Mouse (Mus musculus) ES-E14 (cell line): ENCODE measurements around the gene Pram1. TPM values are rescaled to one million over a fixed set of nuclear protein-coding genes. Genes with fewer than 3 reads are reported as not detected.
A peak's percentile ranks its signal among the peaks of the same experiment; 100 is the strongest.

Experiments
- DNase-seq: peaks from one replicate; pipeline ENCODE4 v3.0.0-alpha.2; 2013; ENCODE audit warnings: low read depth, low spot score
- H3K27ac ChIP-seq: 2 replicates; pipeline ENCODE4 v1.5.1; 2012; ENCODE audit warnings: low read depth, mild to moderate bottlenecking, low read length, moderate library complexity, mixed read lengths; ENCODE audit not compliant: poor library complexity, insufficient read depth, severe bottlenecking
- H3K36me3 ChIP-seq: 2 replicates; pipeline ENCODE4 v1.6.1; 2012; ENCODE audit warnings: mild to moderate bottlenecking, low read length, moderate library complexity, mixed read lengths; ENCODE audit not compliant: control insufficient read depth, poor library complexity, insufficient read depth, severe bottlenecking
- H3K4me1 ChIP-seq, 2 experiments: fragments of 150-350 bp in 1 of 2; sonication (generic) in 1 of 2; 2 replicates each; pipeline ENCODE4 v1.6.1; 2012; ENCODE audit warnings: low read length in 2 of 2, mild to moderate bottlenecking in 1 of 2, mixed read lengths in 1 of 2; ENCODE audit not compliant: control insufficient read depth in 2 of 2, insufficient read depth in 2 of 2, poor library complexity in 1 of 2
- H3K4me3 ChIP-seq, 2 experiments: fragments of 150-350 bp in 1 of 2; sonication (generic) in 1 of 2; 2 replicates each; pipeline ENCODE4 v1.5.1; 2012; ENCODE audit warnings: low read length in 2 of 2, low read depth in 1 of 2, mild to moderate bottlenecking in 1 of 2, mixed read lengths in 1 of 2; ENCODE audit not compliant: insufficient read depth in 1 of 2, poor library complexity in 1 of 2, severe bottlenecking in 1 of 2
- H3K9ac ChIP-seq: 2 replicates; pipeline ENCODE4 v1.6.1; 2012; ENCODE audit warnings: low read depth, mild to moderate bottlenecking, low read length, mixed read lengths; ENCODE audit not compliant: poor library complexity, insufficient read depth, severe bottlenecking
- H3K9me3 ChIP-seq: fragments of 150-350 bp; sonication (generic); 2 replicates; pipeline ENCODE4 v1.6.1; 2012; ENCODE audit warnings: low read depth, mild to moderate bottlenecking, low read length; ENCODE audit not compliant: control insufficient read depth, insufficient read depth
- CHD2 ChIP-seq: IDR thresholded peaks from 2 replicates; pipeline ENCODE4 v1.6.1; 2014; ENCODE audit warnings: mild to moderate bottlenecking, low read depth, low read length, inconsistent platforms
- HCFC1 ChIP-seq: IDR thresholded peaks from 2 replicates; pipeline ENCODE4 v1.6.1; 2012; ENCODE audit warnings: low read length, inconsistent platforms, borderline replicate concordance; ENCODE audit not compliant: insufficient read depth
- MAFK ChIP-seq: IDR thresholded peaks from 2 replicates; pipeline ENCODE4 v1.6.1; 2014; ENCODE audit warnings: mild to moderate bottlenecking, low read depth, low read length, inconsistent platforms; ENCODE audit not compliant: insufficient read depth
- ZC3H11A ChIP-seq: IDR thresholded peaks from 2 replicates; pipeline ENCODE4 v1.6.1; 2012; ENCODE audit warnings: low read depth, mild to moderate bottlenecking, inconsistent platforms, low read length, borderline replicate concordance
- ZNF384 ChIP-seq: IDR thresholded peaks from 2 replicates; pipeline ENCODE4 v1.6.1; 2012; ENCODE audit warnings: low read depth, low read length, inconsistent platforms
- in situ Hi-C, 2 experiments: fragments of 600-800 bp; cut with MboI; formaldehyde crosslinking; loops; one replicate each; pipeline ENCODE4 v1.15.1; 2025; ENCODE audit warnings: low sequenced_read_pairs in 2 of 2, inconsistent platforms in 1 of 2; ENCODE audit not compliant: unreplicated experiment in 2 of 2
- total RNA-seq: library from RNA; depleted of rRNA; stranded (reverse); fragments of 300-350 nt; gene quantifications from 2 replicates; pipeline ENCODE4 v1.2.3, GENCODE M21; 2012

The Pram1 gene
- total RNA-seq, 1 experiment: 0.45 TPM

DNA sequence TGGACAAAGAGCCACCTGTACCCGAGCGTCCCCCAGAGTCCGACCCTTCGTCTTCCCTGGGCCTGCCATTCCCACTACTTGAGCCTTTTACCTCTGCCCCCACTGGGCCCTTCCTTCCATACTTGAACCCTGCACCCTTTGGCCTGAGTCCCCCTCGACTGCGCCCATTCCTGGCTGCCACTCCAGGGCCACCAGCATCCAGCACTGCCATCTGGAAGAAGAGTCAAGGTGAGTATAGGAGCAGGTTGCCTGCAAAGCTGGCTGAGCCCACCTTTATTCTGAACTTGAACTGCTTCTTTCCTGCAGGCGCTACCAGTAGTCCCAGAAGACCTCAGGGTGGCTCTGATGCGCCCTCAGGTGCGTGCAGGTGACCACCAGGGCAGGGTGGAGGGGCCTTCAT lies 6.6 kb upstream of the Pram1 start:
- Histone ChIP-seq H3K36me3 (peaks cover 15% of the 10 kb centered on the region), H3K27ac (no peak overlapping the region), H3K9me3 (no peaks in the 10 kb centered on the region), H3K9ac (no peak overlapping the region), H3K4me1 (peaks cover 2 to 4% of the 10 kb centered on the region in 2 experiments; a peak in 2 of 4 replicates), H3K4me3 (no peak overlapping the region)
- DNase-seq: no peak
- no peak for TF ChIP-seq CHD2
- TF ChIP-seq MAFK: no peak
- TF ChIP-seq ZNF384: no peak
- TF ChIP-seq HCFC1: no peak
- TF ChIP-seq ZC3H11A: no peak
- in situ Hi-C loops: no loop called here

DNA sequence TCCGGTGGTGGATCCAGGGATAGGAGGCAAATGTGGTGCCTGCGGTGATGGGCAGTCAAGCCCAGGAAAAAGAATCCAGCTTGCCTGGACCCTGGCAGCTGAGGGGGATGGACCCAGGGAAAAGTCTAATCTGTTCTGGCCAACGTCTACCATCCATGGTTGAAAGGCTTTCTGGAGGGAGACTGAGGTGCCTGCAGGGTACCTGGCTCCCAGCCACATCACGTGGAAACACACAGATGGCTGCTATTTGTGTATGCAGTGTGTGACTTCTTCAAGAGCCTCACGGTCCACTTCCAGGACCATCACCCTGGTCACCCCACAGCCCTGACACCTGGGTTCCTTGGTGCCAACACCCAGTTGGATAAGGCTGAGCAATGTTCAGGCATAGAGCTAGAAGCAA lies 6.1 kb upstream of the Pram1 start:
- DNase-seq: no peak
- peaks cover 15% of the 10 kb centered on the region for H3K36me3 ChIP-seq
- TF ChIP-seq CHD2 (no peak), HCFC1 (no peak), MAFK (no peak), ZNF384 (no peak), ZC3H11A (no peak)
- no peak overlapping the region for H3K4me3 ChIP-seq
- H3K9ac ChIP-seq: no peak overlapping the region
- in situ Hi-C loops: no loop called here
- H3K9me3 ChIP-seq: no peaks in the 10 kb centered on the region
- H3K4me1 ChIP-seq: peaks cover 2 to 4% of the 10 kb centered on the region in 2 experiments; a peak in 2 of 4 replicates
- no peak overlapping the region for H3K27ac ChIP-seq

DNA sequence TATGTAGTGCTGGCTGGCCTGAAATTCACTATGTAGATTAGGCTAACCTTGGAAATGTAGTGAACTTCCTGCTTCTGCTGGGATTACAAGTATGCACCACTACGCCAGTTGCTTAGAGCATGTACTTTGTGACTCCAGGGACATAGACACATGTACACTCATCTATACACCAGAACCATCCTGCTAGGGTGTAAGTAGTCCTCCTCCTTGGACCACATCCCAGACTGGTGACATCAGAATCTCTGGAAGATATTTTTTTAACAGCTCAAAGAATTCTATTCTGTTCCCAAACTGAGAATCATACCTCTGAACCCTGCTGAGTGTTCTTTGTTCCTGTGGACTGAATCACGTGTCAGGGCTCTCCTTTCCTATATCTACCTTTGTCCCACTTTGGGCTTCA lies 818 bp upstream of the Pram1 start:
- Histone ChIP-seq H3K36me3 (peaks cover 1% of the 10 kb centered on the region), H3K4me3 (no peak overlapping the region), H3K9ac (no peak overlapping the region), H3K4me1 (peaks cover 6 to 9% of the 10 kb centered on the region in 2 experiments; a peak in 3 of 4 replicates), H3K27ac (no peak overlapping the region), H3K9me3 (no peaks in the 10 kb centered on the region)
- DNase-seq: no peak
- in situ Hi-C loops: no loop called here
- TF ChIP-seq ZNF384 (no peak), ZC3H11A (no peak), CHD2 (no peak), MAFK (no peak), HCFC1 (no peak)

DNA sequence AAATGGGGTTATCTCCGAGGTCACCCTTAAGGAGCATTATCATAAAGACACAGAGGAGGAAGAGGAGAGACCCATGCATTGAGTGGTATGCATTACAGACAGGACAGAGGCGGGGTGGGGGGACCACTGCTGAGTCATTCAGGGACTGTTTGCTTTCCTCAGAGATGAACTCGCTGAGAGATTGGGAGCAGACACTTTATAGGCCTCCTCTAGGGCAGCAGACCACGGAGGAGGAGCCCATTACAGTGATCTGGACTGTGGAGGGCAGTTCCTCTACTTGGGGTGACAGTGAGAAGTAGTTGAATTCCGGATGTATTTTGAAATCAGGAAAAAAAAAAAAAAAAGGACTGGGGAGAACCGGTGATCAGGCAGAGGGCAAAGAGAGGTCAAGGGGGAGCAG lies 1.9 kb downstream of the Pram1 start:
- in situ Hi-C loops: no loop called here
- Histone ChIP-seq H3K4me3 (no peak overlapping the region), H3K36me3 (peaks cover 4% of the 10 kb centered on the region), H3K9ac (no peak overlapping the region), H3K27ac (no peak overlapping the region), H3K9me3 (no peaks in the 10 kb centered on the region), H3K4me1 (peaks cover 6 to 9% of the 10 kb centered on the region in 2 experiments; a peak in 3 of 4 replicates)
- TF ChIP-seq MAFK (peak; percentile 54), ZNF384 (peak; percentile 88), HCFC1 (no peak)
- no peak for DNase-seq

DNA sequence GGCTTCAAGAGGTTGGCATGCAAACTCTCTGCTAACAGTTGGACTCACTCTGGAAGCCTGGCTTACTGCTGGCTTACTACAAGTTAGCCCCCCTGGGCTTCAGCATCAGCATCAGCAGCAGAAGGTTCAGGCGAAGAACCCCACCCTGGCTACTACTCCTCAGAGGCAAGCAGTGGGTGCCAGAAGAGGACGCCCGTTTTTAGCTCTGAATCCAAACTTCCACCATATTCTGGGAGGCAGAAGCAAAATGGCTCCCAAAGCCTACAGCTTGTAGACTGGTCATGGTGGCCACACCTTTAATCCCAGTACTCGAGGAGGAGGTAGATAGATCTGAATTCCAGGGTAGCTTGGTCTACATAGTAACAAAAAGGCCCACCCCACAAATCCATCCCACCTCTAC lies 6.2 kb downstream of the Pram1 start:
- peaks cover 6 to 9% of the 10 kb centered on the region in 2 experiments; a peak in 3 of 4 replicates for H3K4me1 ChIP-seq
- no peaks in the 10 kb centered on the region for H3K9me3 ChIP-seq
- in situ Hi-C loops: no loop called here
- no peak for DNase-seq
- H3K27ac ChIP-seq: no peak overlapping the region
- TF ChIP-seq CHD2: no peak
- no peak for TF ChIP-seq MAFK
- TF ChIP-seq HCFC1: no peak
- TF ChIP-seq ZNF384: no peak
- no peak for TF ChIP-seq ZC3H11A
- H3K36me3 ChIP-seq: peaks cover 28% of the 10 kb centered on the region
- H3K4me3 ChIP-seq: no peak overlapping the region
- no peak overlapping the region for H3K9ac ChIP-seq
